Comparison of ENCODE assay signal across 9 mouse cellular contexts in the genomic region with DNA sequence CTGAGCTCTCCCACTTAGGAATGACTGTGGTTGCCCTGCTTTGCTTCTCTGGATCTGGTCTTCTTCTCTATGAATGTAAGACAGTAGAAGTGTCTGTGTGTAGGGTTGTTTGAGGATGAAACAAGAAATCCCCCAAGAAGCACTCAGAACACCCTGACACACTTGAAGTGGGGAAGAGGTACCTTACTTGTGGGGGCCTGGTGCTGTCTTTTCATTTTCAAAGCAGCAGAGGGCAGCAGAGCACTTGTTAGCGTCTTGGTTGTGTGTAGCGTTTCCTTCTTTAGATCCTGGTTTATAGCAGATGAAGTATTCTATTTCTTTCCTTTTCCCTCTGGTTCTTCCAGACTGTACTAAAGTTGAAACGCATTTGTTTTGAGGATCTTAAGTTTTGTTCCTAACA. TPM values are rescaled to one million over a fixed set of nuclear protein-coding genes. Genes with fewer than 3 reads are reported as not detected.
DNase-seq lines count a peak whose midpoint lies in the region; ATAC-seq and TF ChIP-seq lines count a peak whose summit lies in the region.
"Had no signal": no experiment of that assay in that cellular context is flagged by ENCODE, and none has a peak within 500 bp of the region (broad histone marks: within the 10 kb centered on the region; RNA-seq: fewer than 3 reads in every experiment).

No protein-coding gene starts in this region.

- peak; percentile 47 for DNase-seq in gastrocnemius, adult 18-20 months (ENCODE audit: low spot score)
- no peak for DNase-seq in gastrocnemius, postnatal 36 days
- peak; percentile 42 to 43 for DNase-seq in B cell, adult 2 months
- DNase-seq in forebrain, embryonic 14.5 days (ENCODE audit: low spot score): peak; percentile 88
- DNase-seq in layer of hippocampus, adult 11-12 months (ENCODE audit: low spot score): peak; percentile 65
- DNase-seq in lung, postnatal 36 days: peak; percentile 69

- H3K27ac ChIP-seq in bone marrow, adult 2 months (ENCODE audit: control insufficient read depth, insufficient read depth, low read depth, low read length, poor library complexity): no peak overlapping the region
- no peak overlapping the region for H3K27ac ChIP-seq in forebrain, embryonic 14.5 days (ENCODE audit: low read depth, low read length)
- no peak overlapping the region for H3K27ac ChIP-seq in stomach, embryonic 16.5 days (ENCODE audit: low read length)

- H3K9me3 ChIP-seq in forebrain, embryonic 14.5 days (replicated peaks; ENCODE audit: control insufficient read depth, low read length): no peaks in the 10 kb centered on the region
- H3K9me3 ChIP-seq in stomach, embryonic 16.5 days (replicated peaks; ENCODE audit: control insufficient read depth, low read length): no peaks in the 10 kb centered on the region

- no peaks in the 10 kb centered on the region for H3K27me3 ChIP-seq in forebrain, embryonic 14.5 days (replicated peaks; ENCODE audit: control insufficient read depth, insufficient read depth, low read length)
- H3K27me3 ChIP-seq in stomach, embryonic 16.5 days (ENCODE audit: control insufficient read depth, insufficient read depth, low read length): no peaks in the 10 kb centered on the region

- H3K9ac ChIP-seq in forebrain, embryonic 14.5 days (ENCODE audit: low read length): no peak overlapping the region
- H3K9ac ChIP-seq in stomach, embryonic 16.5 days (ENCODE audit: low read length): no peak overlapping the region; the same call in 1 of the 2 replicates

- no peaks in the 10 kb centered on the region for H3K4me1 ChIP-seq in bone marrow, adult 2 months (ENCODE audit: control insufficient read depth, insufficient read depth, low read length)
- no peaks in the 10 kb centered on the region for H3K4me1 ChIP-seq in forebrain, embryonic 14.5 days (ENCODE audit: control insufficient read depth, insufficient read depth, low read length)
- 0 out of 2 replicates have a peak, but pooled peaks cover 5% of the 10 kb centered on the region for H3K4me1 ChIP-seq in stomach, embryonic 16.5 days (ENCODE audit: control insufficient read depth, insufficient read depth, low read length)

- ATAC-seq in forebrain, embryonic 14.5 days: 0 out of 2 replicates have a peak, but pooled peaks have one; percentile 44
- ATAC-seq in stomach, embryonic 16.5 days (ENCODE audit: insufficient read depth, low FRiP score): peak; percentile 57; the same call in 1 of the 2 replicates

- TF ChIP-seq CTCF in bone marrow, adult 2 months (IDR thresholded peaks at IDR 0.05; ENCODE audit: control insufficient read depth, insufficient read depth, low read length): peak; percentile 44; the same call in 1 of the 2 replicates

- intact Hi-C loops in gastrocnemius, postnatal 36 days (cut with DNase I): loop anchor here (2.0 kb wide), 1 partner anchor 285 kb away; no protein-coding TSS in a partner anchor

- WGBS in bone marrow, adult 2 months: 17% methylated on average over 3 of the region's 3 CpGs
- WGBS in forebrain, embryonic 14.5 days: 21% methylated on average over 3 of the region's 3 CpGs
- WGBS in stomach, embryonic 16.5 days: 21% methylated on average over 3 of the region's 3 CpGs

- H3K4me3 ChIP-seq in bone marrow, adult 2 months (replicated peaks; ENCODE audit: control insufficient read depth, low read depth, low read length): no peak overlapping the region
- H3K4me3 ChIP-seq in forebrain, embryonic 14.5 days (ENCODE audit: low read depth, low read length): no peak overlapping the region
- H3K4me3 ChIP-seq in stomach, embryonic 16.5 days (replicated peaks; ENCODE audit: low read length): no peak overlapping the region

- no peak for TF ChIP-seq POLR2A in bone marrow, adult 2 months (IDR thresholded peaks at IDR 0.05; ENCODE audit: borderline replicate concordance, control insufficient read depth, low read depth, low read length)

- H3K36me3 ChIP-seq in forebrain, embryonic 14.5 days (ENCODE audit: control insufficient read depth, insufficient read depth, low read length): peaks cover 82% of the 10 kb centered on the region
- H3K36me3 ChIP-seq in stomach, embryonic 16.5 days (ENCODE audit: control insufficient read depth, insufficient read depth, low read length): peaks cover 9% of the 10 kb centered on the region

- no peak overlapping the region for H3K4me2 ChIP-seq in forebrain, embryonic 14.5 days (ENCODE audit: low read length)
- H3K4me2 ChIP-seq in stomach, embryonic 16.5 days (ENCODE audit: low read depth, low read length): no peak overlapping the region

RNA-seq across cellular contexts. Expression of a gene that starts 8.2 kb away (rescaled TPM):
- 1 to 10 TPM; 1.4 TPM for total RNA-seq in gastrocnemius, adult 18-20 months (2021)
- 1 to 10 TPM in 1 of 2 experiments, under 1 TPM in 1; 0.72 to 1.2 TPM for total RNA-seq in gastrocnemius, postnatal 36 days (2021)
- 3.4 TPM in 1 of 2 replicates, not detected in the other for polyA plus RNA-seq in bone marrow, adult 2 months (2011; ENCODE audit: insufficient read depth, insufficient read length, low replicate concordance, missing spikeins)
- 0.13 and 0.37 TPM in 2 replicates for polyA plus RNA-seq in forebrain, embryonic 14.5 days (2014; fragmentation: Nextera tagmentation; extraction: Ambion mirVana)
- polyA plus RNA-seq in stomach, embryonic 16.5 days (2015; fragmentation: Nextera tagmentation; extraction: Ambion mirVana): 0.43 and 0.50 TPM in 2 replicates

RNA-seq across cellular contexts. Expression of a gene that starts 8.7 kb away (rescaled TPM):
- total RNA-seq in gastrocnemius, adult 18-20 months (2021): 10 to 100 TPM; 78.2 to 84.6 TPM
- total RNA-seq in gastrocnemius, postnatal 36 days (2021): 10 to 100 TPM; 72.9 to 74.8 TPM
- 76.1 and 97.0 TPM in 2 replicates for polyA plus RNA-seq in bone marrow, adult 2 months (2011; ENCODE audit: insufficient read depth, insufficient read length, low replicate concordance, missing spikeins)
- 163 and 183 TPM in 2 replicates for polyA plus RNA-seq in forebrain, embryonic 14.5 days (2014; fragmentation: Nextera tagmentation; extraction: Ambion mirVana)
- 341 and 347 TPM in 2 replicates for polyA plus RNA-seq in stomach, embryonic 16.5 days (2015; fragmentation: Nextera tagmentation; extraction: Ambion mirVana)

RNA-seq across cellular contexts. Expression of a gene that starts 59.8 kb away (rescaled TPM):
- not detected for total RNA-seq in gastrocnemius, adult 18-20 months (2021)
- total RNA-seq in gastrocnemius, postnatal 36 days (2021): not detected
- not detected in 2 replicates for polyA plus RNA-seq in bone marrow, adult 2 months (2011; ENCODE audit: insufficient read depth, insufficient read length, low replicate concordance, missing spikeins)
- polyA plus RNA-seq in forebrain, embryonic 14.5 days (2014; fragmentation: Nextera tagmentation; extraction: Ambion mirVana): 1.1 and 2.5 TPM in 2 replicates
- 0.30 and 0.51 TPM in 2 replicates for polyA plus RNA-seq in stomach, embryonic 16.5 days (2015; fragmentation: Nextera tagmentation; extraction: Ambion mirVana)
- total RNA-seq: layer of hippocampus, adult 8-10 months had no signal

Comparison
In these comparisons a context has a peak if more than half of its experiments do, and no peak if none do; other contexts are left out.
1. DNase-seq: peak in gastrocnemius, adult 18-20 months (single experiment), B cell, adult 2 months (2 of 2), forebrain, embryonic 14.5 days (single experiment), layer of hippocampus, adult 11-12 months (single experiment) and lung, postnatal 36 days (single experiment); none in gastrocnemius, postnatal 36 days (0 of 2).